Mouse (Mus musculus) c-Kit-positive CD71-positive TER-119-negative erythroid progenitor cells, embryonic 14.5 days (primary cell): Measurements from ENCODE around the gene Cd274.

ENCODE experiments used
- DNase-seq: peaks from one replicate; pipeline ENCODE4 v3.0.0-alpha.2; 2013; ENCODE audit warnings: low read depth

Cd274 gene

GRCm38 (mm10) chr19:29430953-29431352, 63.7 kb downstream of the Cd274 start:
- no peak for DNase-seq

DNA sequence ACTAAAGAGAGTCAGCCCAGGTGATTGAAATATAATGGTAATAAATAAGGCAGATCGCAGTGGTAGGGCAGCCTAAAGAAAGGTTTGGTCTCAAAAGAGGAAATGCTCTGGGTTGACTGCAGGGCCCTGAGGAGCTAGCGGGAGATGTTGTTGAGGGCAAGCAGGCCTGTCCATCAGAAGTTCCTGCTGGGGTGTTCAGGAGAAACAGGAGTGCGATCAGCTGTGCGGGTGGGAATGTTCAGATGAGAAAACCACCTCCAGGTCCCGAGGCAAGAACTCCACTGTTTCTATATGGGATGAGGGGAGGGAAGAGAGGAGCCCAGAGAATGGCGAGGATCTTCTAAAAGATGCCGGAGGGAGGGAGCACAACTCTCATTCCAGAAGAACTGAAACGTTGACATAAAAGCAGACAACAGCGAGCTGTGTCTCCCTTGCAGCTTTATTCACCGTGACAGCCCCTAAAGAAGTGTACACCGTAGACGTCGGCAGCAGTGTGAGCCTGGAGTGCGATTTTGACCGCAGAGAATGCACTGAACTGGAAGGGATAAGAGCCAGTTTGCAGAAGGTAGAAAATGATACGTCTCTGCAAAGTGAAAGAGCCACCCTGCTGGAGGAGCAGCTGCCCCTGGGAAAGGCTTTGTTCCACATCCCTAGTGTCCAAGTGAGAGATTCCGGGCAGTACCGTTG, 69.7 kb downstream of the Cd274 start:
- DNase-seq, result no peak
